Mouse (Mus musculus) small intestine, adult 2 months (tissue): ENCODE measurements around the gene Ugt1a1. TPM values are rescaled to one million over a fixed set of nuclear protein-coding genes. Genes with fewer than 3 reads are reported as not detected.
"Not testable (repeated sequence)": the region's sequence is repeated elsewhere in the genome, so short reads cannot be mapped to it uniquely, and the experiment has no call there.

Experiments
- H3K27ac ChIP-seq: fragments of 200-500 bp; 2 replicates; pipeline ENCODE4 v1.5.1; 2012; ENCODE audit warnings: low read depth, low read length, control low read depth, inconsistent platforms; ENCODE audit not compliant: insufficient read depth
- H3K27me3 ChIP-seq: fragments of 200-500 bp; 2 replicates; pipeline ENCODE4 v1.6.1; 2012; ENCODE audit warnings: mild to moderate bottlenecking, moderate library complexity, low read length, inconsistent platforms; ENCODE audit not compliant: control insufficient read depth, insufficient read depth
- H3K36me3 ChIP-seq: fragments of 200-500 bp; 2 replicates; pipeline ENCODE4 v1.6.1; 2012; ENCODE audit warnings: mild to moderate bottlenecking, low read length, control low read depth, inconsistent platforms; ENCODE audit not compliant: control insufficient read depth, insufficient read depth
- H3K4me1 ChIP-seq: fragments of 200-500 bp; 2 replicates; pipeline ENCODE4 v1.6.1; 2012; ENCODE audit warnings: low read length, inconsistent platforms, mixed read lengths; ENCODE audit not compliant: control insufficient read depth, insufficient read depth, insufficient read length
- H3K4me3 ChIP-seq: fragments of 200-500 bp; 2 replicates; pipeline ENCODE4 v1.5.1; 2012; ENCODE audit warnings: low read depth, mild to moderate bottlenecking, control low read depth, inconsistent platforms, low read length, moderate library complexity
- CTCF ChIP-seq: fragments of 200-500 bp; IDR thresholded peaks from 2 replicates; pipeline ENCODE4 v1.5.1; 2012; ENCODE audit warnings: low read depth, mild to moderate bottlenecking, control low read depth, inconsistent platforms, low read length, moderate library complexity, mixed read lengths; ENCODE audit not compliant: insufficient replicate concordance, insufficient read length; ENCODE audit errors: extremely low read depth
- POLR2A ChIP-seq: fragments of 200-500 bp; IDR thresholded peaks from 2 replicates; pipeline ENCODE4 v1.6.1; 2012; ENCODE audit warnings: low read depth, mild to moderate bottlenecking, control low read depth, inconsistent platforms, low read length, moderate library complexity
- WGBS: fragments of 180-500 bp; shearing (Covaris S2); methylation state at CpG from one replicate; pipeline ENCODE4 v1.1.7; 2018; 5-methylcytosine and 5-hydroxymethylcytosine counted together
- polyA plus RNA-seq: library from polyadenylated mRNA; depleted of rRNA; stranded (reverse); fragments of >200 nt; gene quantifications from 2 replicates; pipeline ENCODE4 v1.2.3, GENCODE M21; 2012

The Ugt1a1 gene
- polyA plus RNA-seq, 1 experiment: 88.2 TPM

DNA sequence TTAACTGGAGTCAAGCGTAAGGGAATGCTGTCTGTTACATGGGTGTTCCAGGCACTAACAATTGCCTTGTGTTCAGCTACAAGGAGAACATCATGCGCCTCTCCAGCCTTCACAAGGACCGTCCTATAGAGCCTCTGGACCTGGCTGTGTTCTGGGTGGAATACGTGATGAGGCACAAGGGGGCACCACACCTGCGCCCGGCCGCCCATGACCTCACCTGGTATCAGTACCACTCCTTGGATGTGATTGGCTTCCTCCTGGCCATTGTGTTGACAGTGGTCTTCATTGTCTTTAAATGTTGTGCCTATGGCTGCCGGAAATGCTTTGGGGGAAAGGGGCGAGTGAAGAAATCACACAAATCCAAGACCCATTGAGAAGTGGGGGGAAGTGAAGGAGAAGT is 6.3 kb downstream of the Ugt1a1 start:
- WGBS: 79% methylated on average over 9 of the region's 9 CpGs
- TF ChIP-seq POLR2A: no peak
- no peak for TF ChIP-seq CTCF
- Histone ChIP-seq H3K4me1 (peaks cover 7% of the 10 kb centered on the region; the same call in 1 of the 2 replicates), H3K4me3 (no peak overlapping the region), H3K27ac (no peak overlapping the region), H3K36me3 (peaks cover 8% of the 10 kb centered on the region), H3K27me3 (no peaks in the 10 kb centered on the region)

DNA sequence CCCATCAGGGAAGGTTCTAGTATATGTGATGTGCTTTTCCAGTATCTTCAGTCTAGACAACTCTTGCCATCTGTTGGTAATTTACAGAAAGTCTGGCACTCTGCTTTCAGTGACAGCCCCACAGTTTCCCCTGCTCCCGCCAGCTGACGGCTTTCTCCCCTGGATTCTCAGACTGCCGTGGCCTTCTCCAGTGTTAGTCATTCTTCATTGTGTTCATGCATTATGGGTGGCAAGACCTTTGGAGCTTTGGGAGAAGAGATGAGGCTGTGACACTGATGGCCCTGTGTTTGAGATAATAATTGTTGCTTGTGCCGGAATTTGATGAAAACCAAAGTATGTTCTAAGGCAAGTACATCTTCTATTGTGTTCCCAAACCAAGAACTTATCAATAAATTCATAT is 6.8 kb downstream of the Ugt1a1 start:
- Histone ChIP-seq H3K36me3 (peaks cover 8% of the 10 kb centered on the region), H3K4me1 (peaks cover 7% of the 10 kb centered on the region; the same call in 1 of the 2 replicates), H3K4me3 (no peak overlapping the region), H3K27me3 (no peaks in the 10 kb centered on the region), H3K27ac (no peak overlapping the region)
- WGBS: 50% methylated on average over 4 of the region's 4 CpGs
- TF ChIP-seq CTCF: no peak
- no peak for TF ChIP-seq POLR2A

DNA sequence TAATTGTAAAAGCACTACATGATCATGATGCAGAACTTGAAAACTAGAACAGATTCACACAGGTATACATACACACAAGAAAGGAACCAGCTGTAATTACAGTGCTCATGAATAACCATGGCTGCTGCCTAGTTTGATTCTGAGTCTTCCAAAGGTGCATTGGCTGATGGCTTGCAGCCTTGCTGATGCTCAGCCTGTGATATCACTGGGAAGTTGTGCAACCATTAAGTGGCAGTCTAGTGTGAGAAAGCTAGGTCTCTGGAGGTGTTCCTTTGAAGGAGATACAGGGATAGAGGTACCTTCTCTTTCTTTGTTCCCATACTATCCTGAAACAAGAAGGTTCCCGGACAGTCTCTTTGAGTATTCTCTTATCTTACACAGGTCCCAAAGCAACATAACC is 7.3 kb downstream of the Ugt1a1 start:
- H3K36me3 ChIP-seq: peaks cover 8% of the 10 kb centered on the region
- H3K27ac ChIP-seq: no peak overlapping the region
- H3K4me1 ChIP-seq: peaks cover 2% of the 10 kb centered on the region; the same call in 1 of the 2 replicates
- no peak for TF ChIP-seq POLR2A
- no peak for TF ChIP-seq CTCF
- WGBS: 18% methylated on average over 1 of the region's 1 CpGs
- no peaks in the 10 kb centered on the region for H3K27me3 ChIP-seq
- no peak overlapping the region for H3K4me3 ChIP-seq

DNA sequence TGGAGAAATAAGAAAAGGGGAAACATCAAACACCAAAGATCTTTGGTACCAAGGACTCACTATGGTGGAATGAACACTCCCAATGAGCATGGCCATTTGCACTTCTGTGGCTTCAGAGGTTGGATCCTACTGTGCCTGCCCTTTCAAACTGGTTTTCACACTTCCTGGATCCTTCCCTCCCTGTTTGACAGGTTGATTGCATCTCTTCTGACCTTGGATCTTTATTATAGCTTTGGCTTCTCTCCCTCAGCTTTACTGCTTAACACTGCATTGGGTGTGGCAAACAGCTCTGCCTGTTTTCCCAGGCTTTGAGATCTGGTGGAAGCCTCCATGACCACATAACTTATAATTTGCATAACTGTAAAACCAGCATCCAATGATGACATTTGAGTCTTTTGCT is 8.6 kb downstream of the Ugt1a1 start:
- H3K27me3 ChIP-seq: no peaks in the 10 kb centered on the region
- TF ChIP-seq CTCF (no peak), POLR2A (no peak)
- H3K4me3 ChIP-seq: no peak overlapping the region
- no peaks in the 10 kb centered on the region for H3K4me1 ChIP-seq
- peaks cover 8% of the 10 kb centered on the region for H3K36me3 ChIP-seq
- H3K27ac ChIP-seq: no peak overlapping the region

DNA sequence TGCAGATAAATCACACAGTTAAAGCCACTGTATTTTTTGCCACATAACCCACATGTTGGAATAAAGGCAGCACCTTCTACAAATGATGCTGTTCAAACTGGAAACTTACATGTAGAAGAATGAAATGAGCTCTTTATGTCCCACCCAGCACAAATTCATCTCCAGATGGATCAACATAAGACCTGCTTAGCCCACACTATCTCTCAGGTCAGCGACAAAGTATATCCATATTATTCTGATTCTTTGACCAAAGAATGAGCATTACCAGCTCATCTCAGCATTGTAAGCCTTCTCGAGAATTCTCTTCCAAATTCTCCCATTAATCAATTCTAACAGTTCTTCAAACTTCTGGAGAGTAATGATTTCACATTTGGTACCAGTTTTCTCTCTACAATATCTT is 10.5 kb downstream of the Ugt1a1 start:
- H3K36me3 ChIP-seq: no peaks in the 10 kb centered on the region
- no peak overlapping the region for H3K4me3 ChIP-seq
- peaks cover 3% of the 10 kb centered on the region; the same call in 1 of the 2 replicates for H3K4me1 ChIP-seq
- no peaks in the 10 kb centered on the region for H3K27me3 ChIP-seq
- WGBS: 67% methylated on average over 2 of the region's 2 CpGs
- TF ChIP-seq CTCF (no peak), POLR2A (no peak)
- no peak overlapping the region for H3K27ac ChIP-seq

DNA sequence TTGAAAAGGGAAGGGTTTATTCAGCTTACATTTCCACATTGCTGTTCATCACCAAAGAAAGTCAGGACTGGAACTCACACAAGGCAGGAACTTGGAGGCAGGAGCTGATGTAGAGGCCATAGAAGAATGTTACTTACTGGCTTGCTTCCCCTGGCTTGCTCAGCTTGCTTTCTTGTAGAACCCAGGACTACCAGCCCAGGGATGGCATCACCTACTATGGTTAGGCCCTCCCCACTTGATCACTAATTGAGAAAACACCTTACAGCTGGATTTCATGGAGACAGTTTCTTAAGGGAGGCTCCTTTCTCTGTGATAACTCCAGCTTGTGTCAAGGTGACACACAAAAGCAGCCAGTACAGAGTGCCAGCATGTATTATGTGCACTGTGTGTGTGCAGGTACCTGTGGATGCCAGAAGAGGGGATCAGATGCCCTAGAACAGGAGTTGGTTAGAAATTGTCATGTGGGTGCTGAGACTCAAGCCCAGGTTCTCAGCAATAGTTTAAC is 11.3 kb downstream of the Ugt1a1 start:
- H3K36me3 ChIP-seq, H3K27me3 ChIP-seq, H3K27ac ChIP-seq, H3K4me1 ChIP-seq, H3K4me3 ChIP-seq: not testable (repeated sequence)

DNA sequence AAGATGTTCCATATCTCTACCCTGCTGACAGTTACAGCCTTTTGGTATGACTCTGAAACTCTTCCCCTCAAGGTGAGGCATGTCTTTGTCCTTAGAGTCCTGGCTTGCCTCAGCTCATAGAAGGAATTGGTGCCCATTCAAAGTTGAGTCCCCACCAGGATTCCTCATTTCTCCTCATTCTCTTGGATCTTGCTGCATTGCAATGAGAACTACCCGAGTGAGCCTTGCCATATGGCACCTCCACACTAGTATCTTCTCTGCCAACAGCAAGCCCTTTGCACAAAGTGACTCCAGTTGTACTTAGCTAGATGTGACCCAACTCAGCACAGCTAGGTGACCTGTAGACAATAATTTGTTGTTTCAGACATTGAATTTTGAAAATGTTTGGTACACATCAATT is 11.8 kb downstream of the Ugt1a1 start:
- H3K4me1 ChIP-seq: peaks cover 3% of the 10 kb centered on the region; the same call in 1 of the 2 replicates
- WGBS: 66% methylated on average over 1 of the region's 1 CpGs
- H3K4me3 ChIP-seq: no peak overlapping the region
- H3K36me3 ChIP-seq: no peaks in the 10 kb centered on the region
- H3K27me3 ChIP-seq: no peaks in the 10 kb centered on the region
- H3K27ac ChIP-seq: no peak overlapping the region
- no peak for TF ChIP-seq CTCF
- TF ChIP-seq POLR2A: no peak

DNA sequence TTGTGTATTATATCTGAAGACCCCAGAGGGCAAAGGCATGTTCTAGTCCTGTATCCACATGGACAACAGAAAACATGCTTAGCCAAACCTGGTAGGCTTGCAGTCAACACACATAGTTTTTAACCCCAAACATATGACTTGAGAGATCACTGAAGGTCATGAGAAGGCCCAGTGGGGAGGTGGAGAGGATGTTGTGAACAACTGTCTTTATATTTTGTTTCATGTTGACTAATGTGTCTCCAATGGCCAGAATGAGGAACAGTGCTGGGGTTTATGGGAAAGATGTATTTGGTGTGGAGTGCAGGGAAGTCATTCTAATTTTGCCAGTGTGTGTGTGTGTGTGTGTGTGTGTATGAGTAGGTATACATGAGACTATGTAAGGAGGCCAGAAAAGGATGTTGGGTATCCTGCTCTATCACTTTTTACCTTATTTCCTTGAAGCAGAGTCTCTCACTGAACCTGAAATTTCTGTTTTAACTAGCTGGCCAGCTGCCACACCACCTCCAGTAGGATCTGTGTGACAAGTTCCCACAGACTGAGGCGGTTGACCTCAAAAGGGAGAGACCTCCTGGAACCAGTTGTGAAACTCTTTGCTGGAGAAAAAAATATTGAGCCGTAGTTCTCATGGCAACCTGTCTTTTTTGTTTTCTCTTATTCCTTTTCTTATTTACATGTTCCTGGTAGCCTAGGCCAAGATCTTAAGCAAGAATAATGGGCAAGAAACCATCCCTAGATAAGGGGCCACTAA is 12.4 kb downstream of the Ugt1a1 start:
- TF ChIP-seq POLR2A (no peak), CTCF (no peak)
- Histone ChIP-seq H3K4me3 (no peak overlapping the region), H3K27ac (no peak overlapping the region), H3K36me3 (no peaks in the 10 kb centered on the region), H3K4me1 (peaks cover 3% of the 10 kb centered on the region; the same call in 1 of the 2 replicates), H3K27me3 (no peaks in the 10 kb centered on the region)
- 33% methylated on average over 2 of the region's 2 CpGs for WGBS

DNA sequence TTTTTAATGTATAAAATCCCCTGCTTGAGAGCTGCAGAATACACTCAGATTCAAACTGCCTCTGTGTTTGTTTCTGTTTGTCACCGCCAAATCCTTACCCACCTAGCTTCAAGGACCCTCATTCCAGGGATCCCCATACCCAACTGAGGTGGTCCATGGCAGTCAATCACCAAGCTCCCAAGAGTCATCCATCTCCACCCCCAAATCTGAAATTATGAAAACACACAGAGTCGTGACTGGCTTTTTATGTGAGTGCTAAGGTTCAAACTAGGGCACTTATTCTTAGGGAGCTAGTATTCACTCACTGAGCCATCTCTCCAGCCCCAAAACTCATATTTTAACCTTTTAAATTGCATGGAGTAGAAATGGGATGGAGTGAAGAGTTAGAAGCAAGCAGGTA is 13.5 kb downstream of the Ugt1a1 start:
- H3K4me1 ChIP-seq, H3K27ac ChIP-seq, H3K27me3 ChIP-seq, H3K4me3 ChIP-seq, H3K36me3 ChIP-seq: not testable (repeated sequence)
- WGBS: 37% methylated on average over 2 of the region's 2 CpGs
